Mouse (Mus musculus): ENCODE measurements at regions not wholly inside any gene's neighbourhood (a gene's known extent, or its start where the extent isn't known, plus 50 kb on each side); places are given as distances from the start of the nearest gene placed in this dataset.

GRCm38 (mm10) chr15:74382556-74382955, 253.6 kb downstream of the Mroh4 start:
- no peak overlapping the region for H3K9ac ChIP-seq (replicated peaks; ENCODE audit: low read length)
- no peak overlapping the region for H3K27ac ChIP-seq
- H3K4me2 ChIP-seq (ENCODE audit: low read depth, low read length) = no peak overlapping the region
- no peaks in the 10 kb centered on the region for H3K27me3 ChIP-seq (ENCODE audit: insufficient read depth, low read length)
- DNase-seq (ENCODE audit: low spot score) (peak; percentile 27), ATAC-seq (no peak)
- WGBS = 69% methylated on average over 4 of the region's 4 CpGs
- H3K36me3 ChIP-seq (ENCODE audit: insufficient read depth, low read length) = no peaks in the 10 kb centered on the region
- no peaks in the 10 kb centered on the region for H3K4me1 ChIP-seq (ENCODE audit: insufficient read depth, low read length)
- TF ChIP-seq CTCF (IDR thresholded peaks at IDR 0.05; ENCODE audit: low read depth) = no peak
- no peaks in the 10 kb centered on the region for H3K9me3 ChIP-seq (ENCODE audit: low read length)
- H3K4me3 ChIP-seq (ENCODE audit: low read length) = no peak overlapping the region

DNA sequence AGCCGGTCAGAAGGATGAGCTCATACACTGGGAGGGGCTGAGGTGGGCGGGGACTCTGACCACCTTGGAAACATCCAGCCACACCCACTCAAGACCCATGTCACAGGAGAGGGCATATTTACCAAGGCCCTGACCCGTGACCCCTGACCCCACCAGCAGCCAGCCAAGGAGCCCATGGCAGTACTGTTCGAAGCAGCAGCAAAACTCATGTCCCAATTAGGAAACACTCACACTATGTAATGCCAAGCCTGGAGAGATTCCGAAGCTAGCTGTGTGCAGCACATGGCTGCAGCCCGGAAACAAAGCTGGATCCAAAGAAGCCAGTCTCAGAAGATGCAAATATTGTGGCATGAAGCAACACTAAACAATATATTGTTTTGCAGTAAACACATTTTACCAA, 256.8 kb downstream of the Mroh4 start:
- WGBS = 85% methylated on average over 6 of the region's 6 CpGs

DNA sequence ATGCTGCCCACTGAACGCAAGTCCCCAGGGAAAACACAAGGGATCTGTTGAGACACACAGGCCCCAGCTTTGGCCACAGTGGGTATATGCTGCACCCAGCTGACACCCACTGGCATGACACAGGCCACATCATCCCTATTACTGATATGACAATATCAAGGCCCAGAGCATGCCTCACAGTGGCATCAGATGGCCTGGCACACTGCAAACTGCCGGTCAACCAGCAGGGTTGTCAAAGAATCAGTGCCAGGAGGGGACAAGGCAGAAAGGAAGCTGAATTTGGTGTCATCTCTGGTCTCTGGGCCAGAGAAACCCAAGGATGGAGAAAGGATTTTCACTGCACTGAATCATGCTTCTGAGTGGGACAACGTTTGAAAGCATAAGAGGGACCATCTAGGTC, 266.7 kb downstream of the Mroh4 start:
- H3K4me2 ChIP-seq (ENCODE audit: low read depth, low read length) = no peak overlapping the region
- no peaks in the 10 kb centered on the region for H3K36me3 ChIP-seq (ENCODE audit: insufficient read depth, low read length)
- ATAC-seq (no peak), DNase-seq (ENCODE audit: low spot score) (no peak)
- H3K4me3 ChIP-seq (ENCODE audit: low read length) = no peak overlapping the region
- no peak overlapping the region for H3K27ac ChIP-seq
- TF ChIP-seq CTCF (IDR thresholded peaks at IDR 0.05; ENCODE audit: low read depth) = no peak
- 76% methylated on average over 3 of the region's 3 CpGs for WGBS
- H3K27me3 ChIP-seq (ENCODE audit: insufficient read depth, low read length) = no peaks in the 10 kb centered on the region
- H3K9ac ChIP-seq (replicated peaks; ENCODE audit: low read length) = no peak overlapping the region
- no peaks in the 10 kb centered on the region for H3K4me1 ChIP-seq (ENCODE audit: insufficient read depth, low read length)
- no peaks in the 10 kb centered on the region for H3K9me3 ChIP-seq (ENCODE audit: low read length)

More for the DNA sequence above, 256.8 kb downstream of the Mroh4 start:
- Histone ChIP-seq H3K9me3 (ENCODE audit: low read length) (no peaks in the 10 kb centered on the region), H3K27ac (no peak overlapping the region), H3K4me1 (ENCODE audit: insufficient read depth, low read length) (no peaks in the 10 kb centered on the region), H3K27me3 (ENCODE audit: insufficient read depth, low read length) (no peaks in the 10 kb centered on the region), H3K9ac (replicated peaks; ENCODE audit: low read length) (no peak overlapping the region), H3K4me3 (ENCODE audit: low read length) (no peak overlapping the region), H3K4me2 (ENCODE audit: low read depth, low read length) (no peak overlapping the region), H3K36me3 (ENCODE audit: insufficient read depth, low read length) (no peaks in the 10 kb centered on the region)
- DNase-seq (ENCODE audit: low spot score) (no peak), ATAC-seq (no peak)
- TF ChIP-seq CTCF (IDR thresholded peaks at IDR 0.05; ENCODE audit: low read depth) = no peak

GRCm38 (mm10) chr15:74347911-74348310, 288.2 kb downstream of the Mroh4 start:
- Histone ChIP-seq H3K4me2 (ENCODE audit: low read depth, low read length) (no peak overlapping the region), H3K9ac (replicated peaks; ENCODE audit: low read length) (no peak overlapping the region), H3K27ac (no peak overlapping the region), H3K4me1 (ENCODE audit: insufficient read depth, low read length) (no peaks in the 10 kb centered on the region; the same call in 1 of the 2 replicates), H3K27me3 (ENCODE audit: insufficient read depth, low read length) (no peaks in the 10 kb centered on the region), H3K9me3 (ENCODE audit: low read length) (0 out of 2 replicates have a peak, but pooled peaks cover 4% of the 10 kb centered on the region), H3K36me3 (ENCODE audit: insufficient read depth, low read length) (no peaks in the 10 kb centered on the region), H3K4me3 (ENCODE audit: low read length) (no peak overlapping the region)
- TF ChIP-seq CTCF (IDR thresholded peaks at IDR 0.05; ENCODE audit: low read depth) = no peak
- DNase-seq (ENCODE audit: low spot score) = no peak
- ATAC-seq = no peak
- 47% methylated on average over 4 of the region's 4 CpGs for WGBS

DNA sequence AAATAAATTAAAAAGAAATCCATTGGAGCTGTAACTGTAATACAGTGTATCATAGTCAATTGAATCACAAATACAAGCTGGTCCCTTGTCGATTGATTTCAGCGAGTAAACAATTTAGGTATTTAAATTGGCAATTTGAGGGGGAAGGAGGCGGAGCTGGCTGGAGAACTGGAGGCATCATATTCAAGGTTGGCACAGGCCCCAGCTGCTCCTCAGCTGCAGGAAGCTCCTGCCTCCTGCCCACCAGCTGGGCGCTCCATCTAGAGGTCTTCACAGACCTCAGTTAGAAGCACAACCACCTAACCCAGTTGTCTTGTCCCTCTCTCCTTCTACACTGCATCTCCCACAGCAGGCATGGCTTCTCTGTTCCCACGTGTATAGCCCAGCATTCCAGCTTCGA, 292.6 kb downstream of the Mroh4 start:
- WGBS = 61% methylated on average over 6 of the region's 6 CpGs

GRCm38 (mm10) chr15:74333846-74334245, 302.3 kb downstream of the Mroh4 start:
- DNase-seq (ENCODE audit: low spot score) (no peak), ATAC-seq (no peak)
- H3K4me2 ChIP-seq (ENCODE audit: low read depth, low read length) = no peak overlapping the region

More for the DNA sequence above, 292.6 kb downstream of the Mroh4 start:
- DNase-seq (ENCODE audit: low spot score) (peak; percentile 39), ATAC-seq (no peak)
- Histone ChIP-seq H3K4me2 (ENCODE audit: low read depth, low read length) (no peak overlapping the region), H3K27me3 (ENCODE audit: insufficient read depth, low read length) (no peaks in the 10 kb centered on the region), H3K4me3 (ENCODE audit: low read length) (no peak overlapping the region), H3K27ac (no peak overlapping the region), H3K9me3 (ENCODE audit: low read length) (no peaks in the 10 kb centered on the region), H3K36me3 (ENCODE audit: insufficient read depth, low read length) (no peaks in the 10 kb centered on the region), H3K4me1 (ENCODE audit: insufficient read depth, low read length) (no peaks in the 10 kb centered on the region; the same call in 1 of the 2 replicates), H3K9ac (replicated peaks; ENCODE audit: low read length) (no peak overlapping the region)
- TF ChIP-seq CTCF (IDR thresholded peaks at IDR 0.05; ENCODE audit: low read depth) = no peak

DNA sequence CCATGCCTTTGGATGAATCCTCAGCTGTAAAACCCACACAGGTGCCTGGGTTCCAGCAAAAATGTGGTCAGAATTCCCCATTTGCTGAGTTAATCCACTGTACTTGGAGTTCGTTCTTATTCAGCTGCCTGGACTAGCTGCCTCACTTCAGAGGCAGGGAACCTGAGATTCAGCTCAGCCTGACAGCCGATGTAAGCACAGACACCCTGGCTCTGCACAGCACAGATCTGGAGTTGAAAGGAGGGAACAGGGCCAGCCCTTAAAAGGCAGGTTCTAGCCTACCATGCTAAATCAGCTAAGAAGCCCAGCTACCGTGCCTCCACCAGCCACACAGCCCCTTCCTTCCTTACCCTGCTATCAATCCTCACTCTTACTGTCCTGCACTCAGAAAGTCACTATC, 306.0 kb downstream of the Mroh4 start:
- TF ChIP-seq CTCF (IDR thresholded peaks at IDR 0.05; ENCODE audit: low read depth) = no peak
- no peak for ATAC-seq
- H3K27ac ChIP-seq = no peak overlapping the region

More at GRCm38 (mm10) chr15:74333846-74334245, 302.3 kb downstream of the Mroh4 start:
- TF ChIP-seq CTCF (IDR thresholded peaks at IDR 0.05; ENCODE audit: low read depth) = peak; percentile 15; the same call in 1 of the 2 replicates
- H3K4me1 ChIP-seq (ENCODE audit: insufficient read depth, low read length) = peaks cover 3% of the 10 kb centered on the region; the same call in 1 of the 2 replicates
- H3K27me3 ChIP-seq (ENCODE audit: insufficient read depth, low read length) = peaks cover 4% of the 10 kb centered on the region; the same call in 1 of the 2 replicates
- H3K36me3 ChIP-seq (ENCODE audit: insufficient read depth, low read length) = no peaks in the 10 kb centered on the region
- no peak overlapping the region for H3K9ac ChIP-seq (replicated peaks; ENCODE audit: low read length)
- H3K27ac ChIP-seq = no peak overlapping the region
- no peaks in the 10 kb centered on the region for H3K9me3 ChIP-seq (ENCODE audit: low read length)
- no peak overlapping the region for H3K4me3 ChIP-seq (ENCODE audit: low read length)

More for the DNA sequence above, 306.0 kb downstream of the Mroh4 start:
- no peak overlapping the region for H3K4me3 ChIP-seq (ENCODE audit: low read length)
- 67% methylated on average over 3 of the region's 3 CpGs for WGBS
- no peak overlapping the region for H3K4me2 ChIP-seq (ENCODE audit: low read depth, low read length)
- peaks cover 3% of the 10 kb centered on the region; the same call in 1 of the 2 replicates for H3K4me1 ChIP-seq (ENCODE audit: insufficient read depth, low read length)
- H3K9ac ChIP-seq (replicated peaks; ENCODE audit: low read length) = no peak overlapping the region
- no peaks in the 10 kb centered on the region for H3K36me3 ChIP-seq (ENCODE audit: insufficient read depth, low read length)
- DNase-seq (ENCODE audit: low spot score) = no peak
- H3K27me3 ChIP-seq (ENCODE audit: insufficient read depth, low read length) = peaks cover 4% of the 10 kb centered on the region; the same call in 1 of the 2 replicates
- no peaks in the 10 kb centered on the region for H3K9me3 ChIP-seq (ENCODE audit: low read length)
